Mouse (Mus musculus) cortical plate, adult 2 months (tissue): ENCODE measurements around the gene Slc22a12.

Experiments used
- CTCF ChIP-seq: fragments of 200-500 bp; IDR thresholded peaks from 2 replicates; pipeline ENCODE4 v1.5.1; 2011; ENCODE audit warnings: mild to moderate bottlenecking, control low read depth, low read length; ENCODE audit not compliant: insufficient read depth; ENCODE audit errors: extremely low read depth
- POLR2A ChIP-seq: fragments of 200-500 bp; IDR thresholded peaks from 2 replicates; pipeline ENCODE4 v1.6.1; 2011; ENCODE audit warnings: mild to moderate bottlenecking, low read length, control low read depth; ENCODE audit not compliant: insufficient read depth; ENCODE audit errors: extremely low read depth

DNA sequence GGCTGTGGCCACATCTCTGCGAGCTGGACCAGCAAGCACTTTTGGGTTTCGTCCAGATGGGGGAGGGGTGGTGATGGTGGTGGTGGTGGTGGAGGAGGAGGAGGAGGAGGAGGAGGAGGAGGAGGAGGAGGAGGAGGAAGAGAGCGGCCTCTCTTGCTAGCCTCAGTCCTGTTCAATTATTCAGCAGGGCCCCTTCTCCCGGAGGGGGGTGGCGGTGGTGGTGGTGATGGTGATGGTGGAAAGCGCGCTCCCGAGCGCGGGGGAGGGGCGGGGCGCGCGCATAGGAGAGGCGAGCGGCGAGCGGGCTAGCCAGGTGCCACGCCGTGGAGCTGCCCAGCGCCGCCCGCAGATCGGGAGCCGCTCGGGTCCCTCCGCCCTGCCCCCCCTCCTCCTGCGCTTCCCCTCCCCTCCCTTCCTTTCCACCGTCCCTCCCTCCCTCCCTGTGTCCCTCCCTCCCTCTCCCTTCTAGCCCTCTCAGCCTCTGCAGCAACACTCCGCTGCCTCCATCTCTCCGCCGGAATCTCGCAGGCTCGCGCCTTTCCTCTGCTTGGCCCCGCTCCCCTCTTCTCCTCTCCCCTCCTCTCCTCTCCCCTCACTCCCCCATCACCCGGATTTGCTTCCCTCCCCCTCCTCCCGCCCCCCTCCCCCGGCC, 45.6 kb downstream of the Slc22a12 start:
- TF ChIP-seq CTCF (no peak), POLR2A (peak; percentile 79)
